Mouse (Mus musculus) urinary bladder, adult 2 months (tissue): ENCODE data around the gene Mrpl2. TPM values are rescaled to one million over a fixed set of nuclear protein-coding genes. Genes with fewer than 3 reads are reported as not detected.

Experiments used
- DNase-seq: peaks from one replicate; pipeline ENCODE4 v3.0.0; 2022; ENCODE audit warnings: low spot score
- polyA plus RNA-seq: library from polyadenylated mRNA; depleted of rRNA; stranded (reverse); fragments of >200 nt; gene quantifications from 2 replicates; pipeline ENCODE4 v1.2.3, GENCODE M21; 2012

The Mrpl2 gene
- polyA plus RNA-seq, 1 experiment = 49.8 TPM

DNA sequence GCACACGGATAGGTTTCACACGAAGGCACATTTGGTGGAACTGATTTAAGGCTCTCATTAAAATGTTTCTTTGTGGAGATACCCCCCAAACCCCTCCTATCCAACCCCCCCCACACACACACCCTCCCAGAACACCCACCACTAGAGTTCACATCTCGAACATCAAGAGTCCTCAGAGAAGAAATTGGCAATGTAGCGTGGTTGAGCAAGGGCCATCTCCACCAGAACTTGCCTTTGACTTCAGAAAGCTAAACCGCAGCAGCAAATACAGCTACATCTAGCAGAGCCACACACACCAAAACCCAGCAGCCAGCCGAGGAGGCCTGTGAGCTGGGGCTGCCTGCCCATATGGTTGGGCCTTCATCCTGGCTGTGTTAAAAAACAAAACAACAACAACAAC, 18.6 kb upstream of the Mrpl2 start:
- no peak for DNase-seq

DNA sequence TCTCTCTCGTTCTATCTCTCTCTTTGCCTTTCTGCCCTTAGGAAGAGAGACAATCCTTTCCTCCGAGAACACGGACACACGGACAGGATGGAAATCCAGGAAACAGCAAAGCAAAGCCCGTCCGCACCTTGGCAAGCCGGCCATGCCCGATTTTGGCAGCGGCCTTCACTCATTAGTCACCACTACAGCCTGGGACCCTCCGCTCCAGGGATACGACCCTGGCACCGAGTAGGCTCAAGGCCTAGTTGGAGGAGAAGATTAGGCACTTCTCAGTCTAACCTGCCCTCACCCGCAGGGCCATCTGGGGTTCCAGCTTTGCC, 17.6 kb upstream of the Mrpl2 start:
- no peak for DNase-seq

DNA sequence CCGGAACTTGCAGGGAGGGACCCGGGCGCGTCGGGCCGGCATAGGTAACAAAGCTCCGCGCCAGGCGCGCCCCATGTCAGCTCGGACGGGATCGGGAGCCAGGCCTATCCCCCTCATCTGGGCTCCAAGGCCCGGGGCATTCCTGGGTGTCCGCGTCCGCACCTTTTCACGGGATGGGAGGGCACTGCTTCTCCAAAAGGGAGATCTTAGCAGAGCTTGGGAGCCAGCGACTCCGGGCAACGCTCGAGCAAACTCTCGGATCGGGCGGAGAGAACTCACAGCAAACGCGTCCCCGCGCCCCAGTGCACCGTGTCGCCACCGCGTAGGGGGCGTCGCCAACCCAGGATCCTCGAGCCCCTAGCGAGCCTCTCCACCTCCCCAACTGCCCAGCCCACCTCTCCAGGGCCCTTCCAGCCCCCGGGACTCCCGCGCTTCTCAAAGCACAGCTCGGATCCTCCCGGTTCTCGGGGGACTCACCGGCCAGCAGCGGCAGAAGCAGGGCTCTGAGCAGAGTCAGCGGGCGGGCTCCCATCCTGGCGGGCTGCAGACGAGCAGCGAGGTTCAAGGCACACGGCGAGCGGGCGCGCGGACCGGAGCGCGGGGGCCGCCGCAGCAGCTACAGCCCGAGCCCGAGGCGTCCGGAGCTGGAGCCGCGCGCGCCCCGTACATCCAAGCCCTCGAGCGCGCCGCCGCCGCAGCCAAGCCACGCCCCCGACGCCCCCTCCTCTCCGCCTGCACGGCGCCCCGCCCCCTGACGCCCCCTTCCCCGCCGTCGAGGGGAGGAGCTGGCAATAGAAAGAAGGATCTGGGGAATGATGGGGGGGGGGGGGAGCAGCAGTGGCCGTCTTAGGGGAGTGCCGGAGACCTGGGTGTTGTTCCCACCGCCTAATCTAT, 17.0 kb upstream of the Mrpl2 start, which contains the start of gene Ptk7:
Gene Ptk7 (minus strand): TSS at position 714 of the 894 bp plus-strand sequence.
- DNase-seq = peak; percentile 53

DNA sequence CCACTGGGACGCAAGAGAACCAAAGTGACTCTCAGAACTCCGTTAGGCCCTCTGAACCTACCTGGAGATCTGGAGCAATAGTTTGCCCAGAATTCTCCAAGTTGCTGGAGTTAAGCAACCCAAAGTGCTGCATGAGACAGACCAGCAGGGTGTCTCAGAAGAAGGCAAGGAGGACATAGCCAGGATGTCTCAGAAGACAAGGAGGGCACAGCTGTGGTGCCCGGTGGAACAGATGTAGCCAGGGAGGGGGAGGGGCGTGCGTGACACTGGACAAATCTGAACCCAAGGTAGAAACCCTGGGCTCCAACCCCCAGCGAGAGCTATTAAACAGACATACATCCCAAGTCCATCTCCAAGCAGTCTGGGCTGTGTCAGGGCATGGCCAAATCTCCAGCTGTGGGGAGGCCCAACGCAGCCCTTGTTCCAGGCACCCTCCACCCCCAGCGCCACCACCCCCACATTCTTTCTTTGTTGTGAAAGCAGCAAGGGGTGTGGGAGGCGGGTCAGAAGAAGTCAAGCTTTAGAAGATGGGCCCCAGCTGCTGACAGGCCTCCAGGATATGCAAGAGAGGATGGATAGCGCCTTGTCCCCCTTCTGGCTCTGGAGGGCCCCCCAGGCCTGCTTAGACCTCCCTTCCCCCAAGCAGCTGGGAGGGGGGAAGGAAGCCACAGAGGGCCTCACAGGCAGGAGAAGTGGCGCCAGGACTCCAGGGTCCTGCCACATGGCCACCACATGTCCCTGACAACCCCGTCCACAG, 16.2 kb upstream of the Mrpl2 start:
- DNase-seq = no peak

DNA sequence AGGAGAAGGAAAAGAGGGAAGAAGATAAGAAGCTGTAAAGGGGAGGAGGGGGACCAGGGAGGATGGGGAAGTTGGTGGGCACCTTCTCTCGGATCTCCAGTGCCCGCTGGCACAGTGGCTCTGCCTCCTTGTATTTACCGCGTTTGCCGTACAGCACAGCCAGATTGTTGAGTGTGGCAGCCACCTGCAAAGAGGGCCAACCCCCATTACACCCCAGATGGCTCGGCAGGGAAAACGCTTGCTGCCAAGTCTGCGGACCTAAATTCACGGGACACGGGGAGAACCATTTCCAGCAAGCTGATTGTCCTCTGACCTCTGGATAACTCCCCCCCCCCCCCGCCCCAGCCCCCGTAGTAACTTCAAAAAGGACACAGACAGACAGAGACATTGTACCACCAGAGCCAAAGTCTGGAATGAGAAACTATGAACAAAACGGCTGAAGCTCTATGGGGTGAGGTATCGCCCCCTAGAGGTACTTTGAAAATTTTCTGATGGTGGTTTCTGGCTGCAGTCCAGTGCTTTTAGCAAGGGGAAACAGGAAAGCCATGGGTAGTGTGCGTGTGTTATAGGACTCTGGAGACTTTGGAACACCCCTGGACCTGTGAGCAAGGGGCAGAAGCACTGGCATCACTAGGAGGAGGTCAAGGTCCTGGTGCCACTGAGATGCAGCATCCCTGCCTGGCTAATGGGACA, 9.1 kb upstream of the Mrpl2 start:
- no peak for DNase-seq

DNA sequence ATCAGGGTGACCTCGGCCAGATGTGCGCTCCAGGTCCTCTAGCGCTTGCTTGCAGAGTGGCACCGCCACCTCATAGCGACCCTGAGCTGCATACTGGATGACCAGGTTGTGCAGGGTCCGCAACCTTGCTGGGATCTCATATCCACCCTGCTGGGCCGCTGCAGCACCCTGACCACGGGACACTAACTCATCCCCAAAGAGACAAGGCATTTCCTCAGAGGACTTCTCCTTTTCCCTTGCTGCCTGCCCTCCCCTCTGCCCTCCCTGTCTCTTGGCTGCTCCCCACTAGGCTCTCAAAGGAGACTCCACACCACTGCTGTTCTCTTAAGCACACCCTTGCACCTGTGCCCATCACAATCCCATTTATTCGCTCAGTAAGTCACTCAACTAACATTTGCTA, 6.1 kb upstream of the Mrpl2 start:
- no peak for DNase-seq

DNA sequence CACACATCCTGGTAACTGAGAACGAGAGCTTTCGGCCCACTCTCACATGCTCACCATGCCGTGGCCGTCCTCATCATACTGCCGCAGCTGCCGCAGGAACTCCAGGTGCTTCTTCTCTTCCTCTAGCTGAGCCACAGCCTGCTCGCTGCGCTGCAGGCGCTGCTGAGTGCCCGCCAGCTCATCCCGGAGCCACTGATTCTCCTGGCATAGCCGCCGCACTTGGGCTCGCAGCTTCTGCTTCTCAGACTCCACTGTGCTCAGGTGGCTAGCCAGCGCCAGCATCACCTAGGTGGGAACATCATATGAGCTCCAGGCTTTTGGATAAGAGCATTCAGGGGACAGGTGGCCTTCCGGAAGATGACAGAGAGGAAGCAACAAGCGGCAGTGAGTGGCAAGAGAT, 4.0 kb upstream of the Mrpl2 start:
- DNase-seq = no peak

DNA sequence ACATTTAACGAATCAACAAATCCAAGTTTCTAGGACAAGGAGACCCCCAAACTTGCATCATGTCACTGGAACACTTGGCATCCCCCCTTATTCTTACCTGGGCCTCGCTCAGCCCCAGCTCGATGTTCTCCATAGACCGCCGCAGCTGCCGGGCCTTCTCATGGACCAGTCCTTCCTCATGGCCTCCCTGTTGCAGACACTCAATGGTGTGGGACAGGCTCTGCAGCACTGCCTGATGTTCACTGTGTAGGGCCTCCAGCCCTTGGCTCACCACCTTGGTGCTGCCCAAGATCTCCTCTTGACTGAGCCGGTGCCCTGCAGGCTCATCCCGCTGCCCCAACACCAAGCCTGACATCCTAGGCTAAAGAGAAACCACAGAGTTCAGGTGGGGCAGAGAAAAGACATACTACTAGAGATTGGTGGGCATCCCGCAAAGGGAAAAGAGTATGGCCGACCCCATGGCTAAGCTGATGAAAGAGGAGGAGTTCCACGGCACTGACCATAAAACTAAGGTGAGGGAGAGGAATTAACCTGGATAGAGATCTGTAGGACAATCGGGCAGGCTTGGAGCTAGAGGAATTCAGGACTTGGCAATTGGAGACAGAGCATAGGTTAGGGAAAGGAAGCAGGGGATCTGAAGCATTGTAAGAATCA, 1.8 kb upstream of the Mrpl2 start:
- no peak for DNase-seq

DNA sequence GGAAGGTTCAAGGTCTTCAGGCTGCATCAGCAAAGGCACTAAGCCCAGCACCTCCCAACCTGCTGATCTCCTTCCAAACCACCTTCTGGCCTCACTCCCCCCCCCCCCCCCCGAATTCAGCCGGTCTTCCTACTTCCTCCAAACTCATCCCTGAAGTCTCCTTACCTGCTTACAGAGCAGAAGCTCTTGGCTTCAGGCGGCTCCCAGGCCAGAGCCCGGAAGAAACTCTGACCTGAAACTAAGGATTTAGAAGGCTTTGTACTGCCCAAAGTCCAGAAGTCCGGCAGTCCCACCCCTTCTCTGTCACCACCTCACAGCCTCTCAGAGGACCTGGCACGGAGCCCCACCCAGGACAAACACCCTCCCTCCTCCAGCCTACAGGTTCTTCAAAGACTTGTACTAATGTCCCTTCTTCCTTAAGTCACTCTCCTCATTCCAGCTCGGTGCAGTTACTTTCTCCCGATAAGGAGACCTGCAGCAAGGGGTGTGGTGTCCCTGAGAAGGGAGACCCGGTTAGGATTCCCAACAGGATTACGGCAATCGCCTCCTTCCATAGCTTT, 1.0 kb upstream of the Mrpl2 start:
- peak; percentile 49 for DNase-seq

DNA sequence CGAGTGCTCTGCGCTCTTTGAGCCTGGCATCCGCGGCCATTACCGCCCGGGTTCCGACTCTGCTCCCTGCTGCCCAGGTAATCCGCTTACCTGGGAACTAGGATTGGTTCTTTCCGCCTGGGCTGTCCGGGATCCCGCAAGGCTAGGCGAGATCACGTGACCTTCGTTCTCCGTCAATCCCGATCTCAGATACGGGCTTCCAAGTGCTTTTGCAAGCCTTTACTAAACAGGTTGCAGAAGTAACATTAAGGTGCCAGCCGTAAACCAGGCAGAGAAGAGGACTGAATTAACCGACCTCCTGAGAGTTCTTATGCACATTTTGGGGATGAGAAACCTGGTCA, 263 bp downstream of the Mrpl2 start:
- no peak for DNase-seq

DNA sequence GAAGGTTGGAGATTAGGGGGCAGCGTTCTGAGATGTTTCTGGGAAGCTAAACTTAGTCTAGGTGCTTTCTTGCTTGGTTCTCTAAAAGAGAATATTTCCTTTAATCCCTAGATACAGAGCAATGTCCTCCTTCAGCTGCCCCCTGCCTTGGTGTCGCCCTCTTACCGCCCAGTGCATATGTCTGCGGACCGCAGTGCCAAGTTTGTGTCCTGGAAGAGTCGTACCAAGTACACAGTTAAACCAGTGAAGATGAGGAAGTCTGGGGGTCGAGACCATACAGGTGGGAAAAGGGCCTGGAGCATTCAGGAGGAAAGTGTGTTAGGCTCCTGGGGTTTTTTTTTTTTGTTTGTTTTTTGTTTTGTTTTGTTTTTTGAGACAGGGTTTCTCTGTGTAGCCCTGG, 1.2 kb downstream of the Mrpl2 start:
- DNase-seq = no peak

DNA sequence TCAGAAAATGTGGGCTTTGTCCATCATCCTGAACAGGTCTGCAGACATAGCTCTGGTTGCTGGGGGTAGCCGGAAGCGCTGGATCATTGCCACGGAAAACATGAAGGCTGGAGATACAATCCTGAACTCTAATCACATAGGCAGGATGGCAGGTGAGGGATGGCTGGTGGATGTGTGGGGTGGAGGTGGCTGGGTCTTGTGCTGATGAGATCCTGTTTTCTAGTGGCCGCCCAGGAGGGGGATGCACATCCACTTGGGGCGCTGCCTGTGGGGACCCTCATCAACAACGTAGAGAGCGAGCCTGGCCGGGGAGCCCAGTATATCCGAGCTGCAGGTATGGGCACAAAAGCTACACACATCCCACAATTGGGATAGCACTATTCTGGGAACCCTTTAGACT, 2.4 kb downstream of the Mrpl2 start:
- DNase-seq = no peak

DNA sequence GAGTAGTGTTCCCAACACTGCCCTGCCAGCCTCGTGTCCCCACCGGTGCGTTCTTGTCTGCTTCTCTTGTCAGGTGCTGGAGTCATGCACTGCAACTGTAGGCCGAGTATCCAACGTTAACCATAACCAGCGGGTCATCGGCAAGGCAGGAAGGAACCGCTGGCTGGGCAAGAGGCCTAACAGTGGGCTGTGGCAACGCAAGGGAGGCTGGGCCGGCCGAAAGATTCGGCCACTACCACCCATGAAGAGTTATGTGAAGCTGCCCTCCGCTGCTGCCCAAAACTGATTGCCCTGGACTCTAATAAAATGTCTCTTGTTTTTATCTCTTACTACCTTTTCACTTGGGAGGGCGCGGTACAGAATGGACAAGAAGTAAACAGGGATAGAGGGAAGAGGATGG, 3.8 kb downstream of the Mrpl2 start:
- no peak for DNase-seq

DNA sequence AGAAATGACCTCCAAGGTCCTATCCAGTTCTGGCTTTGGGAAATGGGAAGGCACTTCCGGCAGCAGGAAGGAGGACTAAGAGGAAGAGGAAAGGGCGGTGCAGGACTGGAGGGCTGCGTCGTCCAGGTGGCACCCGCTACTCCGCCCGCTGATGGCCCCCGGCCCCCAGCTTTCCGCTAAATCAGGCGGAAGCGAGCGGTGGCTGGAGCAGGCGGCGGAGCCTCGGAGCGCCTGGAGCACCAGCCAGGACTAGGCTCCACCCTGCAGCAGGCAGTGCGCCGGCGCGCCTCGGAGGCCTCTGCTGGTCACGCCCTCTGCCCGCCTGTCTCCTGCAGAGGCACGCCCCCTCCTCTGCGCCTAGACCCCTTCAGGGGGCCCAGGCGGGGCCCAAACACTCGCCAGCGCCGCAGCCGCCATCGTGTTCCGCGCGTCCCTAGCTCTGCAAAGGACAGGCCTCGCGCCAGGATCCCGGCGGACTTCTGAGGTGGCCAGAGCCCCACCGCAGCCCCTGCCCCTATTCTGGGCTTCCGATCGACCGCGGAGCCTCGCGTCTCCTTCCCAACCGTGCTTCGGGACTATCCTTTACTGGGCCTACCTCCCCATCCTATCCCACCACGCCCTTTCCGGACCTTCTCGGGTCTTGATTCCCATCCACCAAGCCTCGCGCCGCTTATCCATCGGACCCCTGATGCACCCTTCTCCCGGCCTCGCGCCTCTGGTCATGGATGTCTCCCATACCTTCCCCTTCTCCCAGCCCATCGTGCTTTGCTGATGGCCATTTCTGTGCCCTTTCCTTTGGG, 4.4 kb downstream of the Mrpl2 start, which contains the start of gene Cul7:
Gene Cul7 (plus strand): TSS at position 106 of the 800 bp plus-strand sequence.
- DNase-seq = peak; percentile 78

DNA sequence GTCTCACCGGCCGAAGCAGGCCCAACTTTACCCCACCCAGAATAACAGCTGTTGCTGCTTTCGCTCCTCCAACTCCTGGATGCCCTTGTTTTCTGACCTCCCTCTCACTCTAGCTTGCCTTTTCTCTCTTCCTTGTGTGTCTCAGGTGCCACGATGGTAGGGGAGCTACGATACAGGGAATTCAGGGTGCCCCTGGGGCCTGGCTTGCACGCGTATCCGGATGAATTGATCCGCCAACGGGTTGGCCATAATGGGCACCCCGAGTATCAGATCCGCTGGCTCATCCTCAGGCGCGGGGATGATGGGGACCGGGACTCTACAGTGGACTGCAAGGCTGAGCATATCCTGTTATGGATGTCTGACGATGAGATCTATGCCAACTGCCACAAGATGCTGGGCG, 5.3 kb downstream of the Mrpl2 start:
- no peak for DNase-seq

DNA sequence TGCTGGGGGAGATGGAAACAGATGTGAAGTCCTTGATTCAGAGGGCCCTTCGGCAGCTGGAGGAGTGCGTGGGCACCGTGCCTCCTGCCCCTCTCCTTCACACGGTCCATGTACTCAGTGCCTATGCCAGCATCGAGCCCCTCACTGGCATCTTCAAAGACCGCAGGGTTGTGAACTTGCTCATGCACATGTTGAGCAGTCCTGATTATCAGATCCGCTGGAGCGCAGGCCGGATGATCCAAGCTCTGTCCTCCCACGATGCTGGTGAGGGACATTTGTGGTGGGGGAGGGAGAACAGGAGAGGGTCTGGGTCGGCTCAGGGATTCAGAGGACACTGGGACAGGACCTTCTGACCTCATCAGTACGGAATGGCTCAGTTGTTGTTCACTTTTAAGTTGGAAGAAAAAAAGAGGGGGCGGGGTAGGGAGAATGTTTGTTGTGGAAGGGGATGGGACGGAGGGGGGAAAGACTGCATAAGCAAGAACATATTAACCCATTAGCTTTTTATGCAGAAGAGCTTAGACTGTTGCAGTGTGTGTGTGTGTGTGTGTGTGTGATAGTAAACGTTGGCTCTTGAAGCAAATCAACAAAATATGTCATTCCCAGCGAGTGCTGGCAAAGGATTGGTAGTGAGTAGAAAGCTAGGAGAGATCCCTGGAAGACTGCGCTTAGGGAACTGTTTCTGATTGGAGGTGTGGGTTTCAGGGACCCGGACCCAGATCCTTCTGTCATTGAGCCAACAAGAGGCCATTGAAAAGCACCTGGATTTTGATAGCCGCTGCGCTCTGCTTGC, 5.9 kb downstream of the Mrpl2 start:
- DNase-seq = no peak

DNA sequence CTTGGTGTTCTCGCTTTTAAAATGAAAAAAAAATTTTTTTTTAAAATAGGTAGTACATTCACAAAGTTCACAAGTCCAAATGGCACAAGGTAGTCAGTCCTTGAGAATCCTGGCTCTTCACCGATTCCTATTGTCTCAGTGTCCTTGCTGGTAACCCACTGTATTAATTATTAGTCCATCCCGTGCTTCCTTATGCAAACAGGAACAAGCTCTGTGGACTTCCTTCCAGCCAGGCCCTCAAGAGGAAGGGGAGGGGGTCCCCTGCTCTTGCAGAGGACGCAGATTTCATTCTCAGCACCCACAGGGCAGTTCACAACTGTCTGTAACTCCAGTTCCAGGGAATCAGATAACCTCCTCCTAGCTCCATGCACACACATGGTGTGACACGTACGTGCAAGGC, 10.0 kb downstream of the Mrpl2 start:
- DNase-seq = no peak

DNA sequence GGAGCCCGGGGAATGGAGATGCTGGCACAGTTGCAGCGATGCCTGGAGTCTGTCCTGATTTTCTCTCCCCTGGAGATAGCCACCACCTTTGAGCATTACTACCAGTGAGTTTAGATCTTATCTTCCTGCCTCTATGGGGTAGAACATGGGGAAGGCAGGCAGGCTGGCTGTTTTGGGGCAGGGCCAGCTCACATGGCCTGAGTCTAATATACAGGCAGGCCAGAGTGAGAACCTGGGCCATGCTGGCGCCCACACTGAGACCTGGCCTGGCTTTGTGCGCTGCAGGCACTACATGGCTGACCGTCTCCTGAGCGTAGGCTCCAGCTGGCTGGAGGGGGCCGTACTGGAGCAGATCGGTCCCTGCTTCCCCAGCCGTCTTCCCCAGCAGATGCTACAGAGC, 15.3 kb downstream of the Mrpl2 start:
- DNase-seq = no peak

DNA sequence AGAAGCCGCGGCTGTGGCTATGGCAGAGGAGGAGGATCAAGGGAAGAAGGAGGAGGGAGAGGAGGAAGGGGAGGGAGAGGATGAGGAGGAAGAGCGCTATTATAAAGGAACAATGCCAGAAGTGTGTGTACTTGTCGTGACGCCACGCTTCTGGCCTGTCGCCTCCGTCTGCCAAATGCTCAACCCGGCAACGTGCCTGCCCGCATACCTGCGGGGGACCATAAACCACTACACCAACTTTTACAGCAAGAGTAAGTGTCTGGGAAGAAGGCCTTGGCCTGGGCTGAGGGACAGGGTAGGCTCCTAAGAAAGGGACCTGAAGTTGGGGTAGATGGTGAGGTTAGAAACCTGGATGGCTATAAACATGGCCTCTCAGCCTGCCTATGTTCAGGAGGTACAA, 16.0 kb downstream of the Mrpl2 start:
- DNase-seq = no peak

DNA sequence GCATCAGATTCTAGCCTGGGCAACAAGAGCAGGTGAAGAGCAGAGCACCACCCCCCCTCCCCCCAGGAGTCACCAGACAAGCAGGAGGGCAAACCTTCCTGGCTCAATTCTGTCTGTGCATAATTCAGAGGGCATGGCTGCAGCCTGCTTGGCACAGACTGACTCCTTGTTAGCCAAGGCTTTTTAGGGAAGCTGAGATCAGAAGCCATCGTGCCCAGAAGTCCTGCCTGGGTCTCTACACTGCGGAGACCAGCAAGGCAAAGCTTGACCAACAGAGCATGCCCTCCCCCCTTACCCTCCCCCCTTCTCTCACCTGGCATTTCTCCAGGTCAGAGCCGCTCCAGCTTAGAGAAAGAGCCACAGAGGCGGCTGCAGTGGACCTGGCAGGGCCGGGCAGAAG, 16.7 kb downstream of the Mrpl2 start:
- DNase-seq = no peak
